Mouse (Mus musculus) CH12.LX (cell line): ENCODE data around the gene Gm28539.

ENCODE experiments used
- CTCF ChIP-seq, 2 experiments: IDR thresholded peaks in 1 of 2; conservative IDR thresholded peaks in 1 of 2; 2 replicates each; pipeline ENCODE4 v1.5.1; 2011 to 2012; ENCODE audit warnings: low read depth in 2 of 2, low read length in 2 of 2, improper control_type of control experiment in 1 of 2, inconsistent platforms in 1 of 2, mild to moderate bottlenecking in 1 of 2, moderate library complexity in 1 of 2
- E2F4 ChIP-seq: IDR thresholded peaks from 2 replicates; pipeline ENCODE4 v1.6.1; 2011; ENCODE audit warnings: low read depth, low read length, improper control_type of control experiment; ENCODE audit not compliant: insufficient replicate concordance
- EP300 ChIP-seq: IDR thresholded peaks from 2 replicates; pipeline ENCODE4 v1.6.1; 2011; ENCODE audit warnings: low read length, improper control_type of control experiment
- JUND ChIP-seq: conservative IDR thresholded peaks from 2 replicates; pipeline ENCODE4 v1.6.1; 2011; ENCODE audit warnings: low read depth, low read length, improper control_type of control experiment
- MAFK ChIP-seq: IDR thresholded peaks from 2 replicates; pipeline ENCODE4 v1.6.1; 2011; ENCODE audit warnings: low read length, improper control_type of control experiment; ENCODE audit not compliant: insufficient replicate concordance
- MXI1 ChIP-seq: IDR thresholded peaks from 2 replicates; pipeline ENCODE4 v1.6.1; 2011; ENCODE audit warnings: mild to moderate bottlenecking, low read depth, low read length, improper control_type of control experiment
- MYC ChIP-seq: IDR thresholded peaks from 2 replicates; pipeline ENCODE4 v1.6.1; 2011; ENCODE audit warnings: low read depth, mild to moderate bottlenecking, improper control_type of control experiment, low read length
- POLR2A ChIP-seq: IDR thresholded peaks from 2 replicates; pipeline ENCODE4 v1.6.1; 2011; ENCODE audit warnings: low read depth, mild to moderate bottlenecking, improper control_type of control experiment, low read length
- TCF12 ChIP-seq: IDR thresholded peaks from 2 replicates; pipeline ENCODE4 v1.6.1; 2014; ENCODE audit warnings: low read depth, mild to moderate bottlenecking, inconsistent platforms, low read length, improper control_type of control experiment
- UBTF ChIP-seq: IDR thresholded peaks from 2 replicates; pipeline ENCODE4 v1.6.1; 2012; ENCODE audit warnings: low read depth, mild to moderate bottlenecking, inconsistent platforms, low read length, improper control_type of control experiment, moderate library complexity
- ZNF384 ChIP-seq: IDR thresholded peaks from 2 replicates; pipeline ENCODE4 v1.6.1; 2012; ENCODE audit warnings: low read depth, low read length, improper control_type of control experiment, inconsistent platforms

DNA sequence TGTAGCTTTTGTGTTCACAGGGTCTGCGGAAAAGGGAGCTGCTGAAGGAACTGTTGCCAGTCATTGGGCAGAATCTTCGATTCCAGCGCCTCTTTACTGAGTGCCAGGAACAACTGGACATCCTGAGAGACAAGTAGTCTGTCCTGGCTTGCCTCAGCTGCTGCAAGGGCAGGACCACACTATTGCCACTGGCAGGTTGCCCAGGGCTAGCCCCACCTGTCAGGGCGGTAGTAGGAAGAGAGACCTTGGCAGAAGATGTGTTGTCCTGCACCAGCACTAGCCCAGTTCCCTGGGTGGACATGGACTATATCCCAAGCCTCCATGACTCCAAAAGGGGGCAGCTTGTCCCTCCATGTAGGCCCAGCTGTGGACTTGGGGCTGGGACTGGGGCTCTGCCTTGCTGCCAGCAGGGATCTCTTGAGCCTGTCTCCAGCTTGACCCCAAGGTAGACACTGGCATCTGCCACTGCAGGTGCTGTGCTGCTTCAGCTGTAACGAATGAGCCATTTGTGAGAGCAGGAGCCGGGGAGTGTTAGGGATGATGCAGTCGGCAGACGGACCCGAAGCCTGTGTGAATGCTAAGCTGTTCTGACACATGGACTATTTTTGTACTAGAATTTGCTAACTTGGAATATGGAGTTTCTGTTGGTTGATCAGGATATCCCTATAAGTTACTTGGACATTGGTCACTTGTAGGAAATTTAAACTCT, 133.2 kb downstream of the Gm28539 start:
- TF ChIP-seq ZNF384 (no peak), TCF12 (no peak), CTCF (conservative IDR thresholded peaks at IDR 0.05 in 1 of 2, IDR thresholded peaks at IDR 0.05 in 1 of 2; ENCODE audit: low read depth in 2 of 2, low read length in 2 of 2) (no peak), JUND (no peak), E2F4 (no peak), MAFK (no peak), POLR2A (no peak), MXI1 (no peak), UBTF (no peak), MYC (no peak), EP300 (no peak)
